Mouse (Mus musculus) liver, adult 2 months (tissue): ENCODE data around the gene Crocc. TPM values are rescaled to one million over a fixed set of nuclear protein-coding genes. Genes with fewer than 3 reads are reported as not detected.

Source experiments
- DNase-seq: peaks from one replicate; pipeline ENCODE4 v3.0.0-alpha.2; 2011; ENCODE audit warnings: low read depth, low spot score; ENCODE audit errors: extremely low read depth
- H3K27ac ChIP-seq: fragments of 200-500 bp; replicated peaks from 2 replicates; pipeline ENCODE4 v1.5.1; 2012; ENCODE audit warnings: low read depth, mild to moderate bottlenecking, control low read depth, inconsistent platforms, low read length; ENCODE audit not compliant: insufficient read depth
- H3K27me3 ChIP-seq: fragments of 200-500 bp; 2 replicates; pipeline ENCODE4 v1.6.1; 2012; ENCODE audit warnings: mild to moderate bottlenecking, moderate library complexity, low read length, inconsistent platforms; ENCODE audit not compliant: control insufficient read depth, insufficient read depth
- H3K36me3 ChIP-seq: fragments of 200-500 bp; 2 replicates; pipeline ENCODE4 v1.6.1; 2012; ENCODE audit warnings: low read length, inconsistent platforms; ENCODE audit not compliant: control insufficient read depth, insufficient read depth
- H3K4me1 ChIP-seq: fragments of 200-500 bp; 2 replicates; pipeline ENCODE4 v1.6.1; 2011; ENCODE audit warnings: low read length; ENCODE audit not compliant: control insufficient read depth, insufficient read depth
- H3K4me3 ChIP-seq: fragments of 200-500 bp; 2 replicates; pipeline ENCODE4 v1.5.1; 2011; ENCODE audit warnings: low read depth, mild to moderate bottlenecking, control low read depth, low read length, moderate library complexity; ENCODE audit not compliant: insufficient read depth
- H3K79me2 ChIP-seq: fragments of 200-500 bp; 2 replicates; pipeline ENCODE4 v1.6.1; 2012; ENCODE audit warnings: inconsistent platforms, mild to moderate bottlenecking, low read length, moderate library complexity; ENCODE audit not compliant: control insufficient read depth, insufficient read depth
- H3K9ac ChIP-seq: fragments of 200-500 bp; 2 replicates; pipeline ENCODE4 v1.6.1; 2012; ENCODE audit warnings: low read depth, mild to moderate bottlenecking, control low read depth, inconsistent platforms, low read length
- CTCF ChIP-seq: fragments of 200-500 bp; IDR thresholded peaks from 2 replicates; pipeline ENCODE4 v1.5.1; 2011; ENCODE audit warnings: low read depth, low read length, control low read depth
- POLR2A ChIP-seq: fragments of 200-500 bp; IDR thresholded peaks from 2 replicates; pipeline ENCODE4 v1.6.1; 2011; ENCODE audit warnings: low read length, control low read depth; ENCODE audit not compliant: insufficient read depth; ENCODE audit errors: extremely low read depth
- WGBS: fragments of 180-500 bp; shearing (Covaris S2); methylation state at CpG from one replicate; pipeline ENCODE4 v1.1.7; 2018; 5-methylcytosine and 5-hydroxymethylcytosine counted together
- polyA plus RNA-seq: library from polyadenylated mRNA; depleted of rRNA; stranded (reverse); fragments of >200 nt; gene quantifications from 2 replicates; pipeline ENCODE4 v1.2.3, GENCODE M21; 2012
- total RNA-seq: library from RNA; depleted of rRNA; stranded (reverse); fragments of >200 nt; gene quantifications from 2 replicates; pipeline ENCODE4 v1.2.3, GENCODE M21; 2014

Crocc gene
- total and polyA plus RNA-seq, 2 experiments = 0.74 to 1.7 TPM

- TF ChIP-seq CTCF (no peak), POLR2A (no peak)
- H3K4me1 ChIP-seq = no peaks in the 10 kb centered on the region
- 88% methylated on average over 14 of the region's 14 CpGs for WGBS
- no peaks in the 10 kb centered on the region for H3K27me3 ChIP-seq
- H3K27ac ChIP-seq = no peak overlapping the region
- no peaks in the 10 kb centered on the region for H3K79me2 ChIP-seq
- H3K4me3 ChIP-seq = no peak overlapping the region
- H3K36me3 ChIP-seq = peaks cover 19% of the 10 kb centered on the region; the same call in 1 of the 2 replicates
- no peak overlapping the region for H3K9ac ChIP-seq
- DNase-seq = no peak
Measured at GRCm38 (mm10) chr4:140977886-140978692, 82.3 kb downstream of the Crocc start.

- no peak overlapping the region for H3K4me3 ChIP-seq
- H3K9ac ChIP-seq = no peak overlapping the region
- H3K36me3 ChIP-seq = peaks cover 26% of the 10 kb centered on the region; the same call in 1 of the 2 replicates
Measured at GRCm38 (mm10) chr4:140977278-140977677, 83.1 kb downstream of the Crocc start.

GRCm38 (mm10) chr4:140975356-140975755 lies 85.0 kb downstream of the Crocc start:
- TF ChIP-seq CTCF = no peak
- no peak for TF ChIP-seq POLR2A
- Histone ChIP-seq H3K27me3 (no peaks in the 10 kb centered on the region), H3K36me3 (peaks cover 38% of the 10 kb centered on the region), H3K4me3 (no peak overlapping the region), H3K79me2 (no peaks in the 10 kb centered on the region), H3K4me1 (no peaks in the 10 kb centered on the region), H3K27ac (no peak overlapping the region), H3K9ac (no peak overlapping the region)
- 89% methylated on average over 7 of the region's 7 CpGs for WGBS
- DNase-seq = peak; percentile 48

More at GRCm38 (mm10) chr4:140977278-140977677, 83.1 kb downstream of the Crocc start:
- TF ChIP-seq POLR2A (no peak), CTCF (no peak)
- no peak for DNase-seq
- Histone ChIP-seq H3K79me2 (no peaks in the 10 kb centered on the region), H3K27me3 (no peaks in the 10 kb centered on the region), H3K4me1 (no peaks in the 10 kb centered on the region), H3K27ac (no peak overlapping the region)
- 94% methylated on average over 10 of the region's 10 CpGs for WGBS

- no peak for TF ChIP-seq CTCF
- TF ChIP-seq POLR2A = no peak
- no peak for DNase-seq
- 96% methylated on average over 6 of the region's 6 CpGs for WGBS
- no peaks in the 10 kb centered on the region for H3K27me3 ChIP-seq
- no peak overlapping the region for H3K4me3 ChIP-seq
- H3K27ac ChIP-seq = no peak overlapping the region
- H3K9ac ChIP-seq = no peak overlapping the region
- no peaks in the 10 kb centered on the region for H3K79me2 ChIP-seq
- peaks cover 39% of the 10 kb centered on the region for H3K36me3 ChIP-seq
- H3K4me1 ChIP-seq = no peaks in the 10 kb centered on the region
Measured at GRCm38 (mm10) chr4:140974408-140974807, 85.9 kb downstream of the Crocc start.

- Histone ChIP-seq H3K9ac (no peak overlapping the region), H3K36me3 (peaks cover 38% of the 10 kb centered on the region), H3K27me3 (no peaks in the 10 kb centered on the region), H3K27ac (no peak overlapping the region), H3K79me2 (no peaks in the 10 kb centered on the region), H3K4me3 (no peak overlapping the region), H3K4me1 (no peaks in the 10 kb centered on the region)
- WGBS = 90% methylated on average over 13 of the region's 13 CpGs
- no peak for TF ChIP-seq POLR2A
- TF ChIP-seq CTCF = no peak
- no peak for DNase-seq
Measured at GRCm38 (mm10) chr4:140971691-140972090, 88.7 kb downstream of the Crocc start.
